Mouse (Mus musculus): Measurements from ENCODE around the gene Actr2. TPM values are rescaled to one million over a fixed set of nuclear protein-coding genes. Genes with fewer than 3 reads are reported as not detected.

The Actr2 gene
- polyA plus RNA-seq, 1 experiment from 2014 or later, result 54.7 TPM

Other genes with a start within 250 kb of the Actr2 start
- 1.3 and 1.5 TPM in 2 replicates for gene Spred2, start 188.5 kb downstream of the Actr2 start, polyA plus RNA-seq (2015; fragmentation: Nextera tagmentation; extraction: Ambion mirVana)
- gene Rab1a, start 88.5 kb upstream of the Actr2 start, polyA plus RNA-seq (2015; fragmentation: Nextera tagmentation; extraction: Ambion mirVana), result 80.4 and 96.4 TPM in 2 replicates
- gene Cep68, start 136.5 kb upstream of the Actr2 start, polyA plus RNA-seq (2015; fragmentation: Nextera tagmentation; extraction: Ambion mirVana), result 7.0 and 7.1 TPM in 2 replicates
- 9.6 and 12.0 TPM in 2 replicates for gene Slc1a4, start 219.8 kb upstream of the Actr2 start, polyA plus RNA-seq (2015; fragmentation: Nextera tagmentation; extraction: Ambion mirVana)

Measured in liver, embryonic 15.5 days (tissue).